Mouse (Mus musculus) C2C12 (cell line): ENCODE measurements around the gene Rassf1. TPM values are rescaled to one million over a fixed set of nuclear protein-coding genes. Genes with fewer than 3 reads are reported as not detected.

ENCODE experiments used
- H3K27me3 ChIP-seq: one replicate; pipeline ENCODE4 v1.6.1; 2011; ENCODE audit not compliant: control insufficient read depth, insufficient read depth, insufficient read length
- H3K36me3 ChIP-seq: one replicate; pipeline ENCODE4 v1.6.1; 2011; ENCODE audit not compliant: control insufficient read depth, insufficient read depth
- H3K4me3 ChIP-seq: one replicate; pipeline ENCODE4 v1.5.1; 2011; ENCODE audit warnings: mild to moderate bottlenecking, control low read depth; ENCODE audit not compliant: poor library complexity, insufficient read depth, severe bottlenecking
- H3K79me2 ChIP-seq: one replicate; pipeline ENCODE4 v1.6.1; 2011; ENCODE audit not compliant: control insufficient read depth, insufficient read depth
- H3K79me3 ChIP-seq: one replicate; pipeline ENCODE4 v1.6.1; 2011; ENCODE audit warnings: low read depth, control low read depth
- H3ac ChIP-seq: one replicate; pipeline ENCODE3; 2011; ENCODE audit warnings: low read depth; ENCODE audit not compliant: control insufficient read depth, insufficient read length
- CEBPB ChIP-seq: IDR thresholded peaks from one replicate; pipeline ENCODE4 v1.6.1; 2011; ENCODE audit warnings: low read depth, mild to moderate bottlenecking, control low read depth, moderate library complexity
- CTCF ChIP-seq: IDR thresholded peaks from one replicate; pipeline ENCODE4 v1.5.1; 2011; ENCODE audit not compliant: control insufficient read depth, insufficient read depth, insufficient read length
- FOSL1 ChIP-seq: IDR thresholded peaks from one replicate; pipeline ENCODE4 v1.8.0; 2011; ENCODE audit warnings: mild to moderate bottlenecking, low read length; ENCODE audit not compliant: poor library complexity, insufficient read depth, severe bottlenecking
- MAX ChIP-seq: IDR thresholded peaks from one replicate; pipeline ENCODE4 v1.6.1; 2011; ENCODE audit warnings: mild to moderate bottlenecking, control low read depth
- MYOD1 ChIP-seq: IDR thresholded peaks from one replicate; pipeline ENCODE4 v1.6.1; 2011; ENCODE audit warnings: low read depth; ENCODE audit not compliant: control insufficient read depth, insufficient read length
- MYOG ChIP-seq: IDR thresholded peaks from one replicate; pipeline ENCODE4 v1.6.1; 2011; ENCODE audit not compliant: control insufficient read depth, insufficient read length; ENCODE audit errors: extremely low read depth
- USF1 ChIP-seq: IDR thresholded peaks from one replicate; pipeline ENCODE4 v1.6.1; 2011; ENCODE audit warnings: low read depth, mild to moderate bottlenecking, control low read depth, moderate library complexity
- polyA plus RNA-seq: library from polyadenylated mRNA; unstranded; fragments of >200 nt; fragmentation: generic; extraction: Trizol; gene quantifications from one replicate; pipeline ENCODE4 v1.2.1, GENCODE M21; 2012; ENCODE audit warnings: missing spikeins

Gene Rassf1
- polyA plus RNA-seq, 1 experiment = 89.7 TPM

DNA sequence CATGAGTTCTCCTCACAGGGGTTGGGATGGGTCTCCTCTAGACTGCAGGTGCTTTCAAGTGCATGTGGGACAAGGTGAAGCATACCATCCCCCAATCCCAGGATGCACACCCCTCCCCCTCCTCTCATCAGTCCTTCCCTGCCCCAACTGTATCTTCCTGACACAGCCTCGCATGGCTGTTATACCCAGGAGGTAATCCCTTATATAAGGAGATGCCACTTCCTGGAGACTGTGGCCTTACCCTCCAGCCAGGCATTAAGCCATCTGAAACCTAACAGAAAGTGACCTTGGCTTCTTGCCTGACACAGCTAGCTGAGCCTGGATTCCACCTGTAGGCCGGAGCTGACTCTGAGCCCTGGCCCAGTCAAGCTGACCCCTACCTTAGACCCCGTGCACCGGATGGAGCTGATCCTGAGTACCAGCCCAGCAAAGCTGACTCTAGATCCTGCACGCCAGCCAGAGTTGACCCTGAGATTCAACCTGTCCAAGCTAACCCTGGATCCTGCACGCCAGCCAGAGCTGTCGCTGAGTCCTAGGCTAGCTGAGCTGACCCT is 31.2 kb downstream of the Rassf1 start:
- H3K79me2 ChIP-seq = peaks cover 10% of the 10 kb centered on the region
- no peaks in the 10 kb centered on the region for H3K79me3 ChIP-seq
- no peaks in the 10 kb centered on the region for H3K27me3 ChIP-seq
- TF ChIP-seq CTCF = no peak
- TF ChIP-seq MAX = no peak
- TF ChIP-seq CEBPB = no peak
- no peak for TF ChIP-seq MYOD1
- TF ChIP-seq USF1 = no peak
- no peak for TF ChIP-seq FOSL1
- no peak for TF ChIP-seq MYOG
- H3ac ChIP-seq = no peak overlapping the region
- no peak overlapping the region for H3K4me3 ChIP-seq
- no peaks in the 10 kb centered on the region for H3K36me3 ChIP-seq

DNA sequence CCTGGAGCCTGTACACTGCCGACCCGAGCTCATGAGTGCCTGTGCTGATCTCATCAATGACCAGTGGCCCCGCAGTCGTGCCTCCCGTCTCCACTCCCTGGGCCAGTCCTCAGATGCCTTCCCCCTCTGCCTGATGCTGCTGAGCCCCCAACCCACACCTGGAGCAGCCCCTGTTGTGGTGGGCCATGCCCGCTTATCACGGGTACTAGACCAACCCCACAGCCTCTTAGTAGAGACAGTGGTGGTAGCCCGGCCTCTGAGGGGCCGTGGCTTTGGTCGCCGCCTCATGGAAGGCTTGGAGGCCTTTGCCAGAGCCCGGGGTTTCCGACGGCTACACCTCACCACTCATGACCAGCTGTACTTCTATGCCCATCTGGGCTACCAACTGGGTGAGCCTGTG is 31.8 kb downstream of the Rassf1 start:
- H3K79me3 ChIP-seq = peaks cover 2% of the 10 kb centered on the region
- TF ChIP-seq MAX (no peak), FOSL1 (no peak), MYOG (no peak), CTCF (no peak), MYOD1 (no peak), CEBPB (no peak), USF1 (no peak)
- H3ac ChIP-seq = no peak overlapping the region
- no peak overlapping the region for H3K4me3 ChIP-seq
- no peaks in the 10 kb centered on the region for H3K36me3 ChIP-seq
- no peaks in the 10 kb centered on the region for H3K27me3 ChIP-seq
- H3K79me2 ChIP-seq = peaks cover 16% of the 10 kb centered on the region

DNA sequence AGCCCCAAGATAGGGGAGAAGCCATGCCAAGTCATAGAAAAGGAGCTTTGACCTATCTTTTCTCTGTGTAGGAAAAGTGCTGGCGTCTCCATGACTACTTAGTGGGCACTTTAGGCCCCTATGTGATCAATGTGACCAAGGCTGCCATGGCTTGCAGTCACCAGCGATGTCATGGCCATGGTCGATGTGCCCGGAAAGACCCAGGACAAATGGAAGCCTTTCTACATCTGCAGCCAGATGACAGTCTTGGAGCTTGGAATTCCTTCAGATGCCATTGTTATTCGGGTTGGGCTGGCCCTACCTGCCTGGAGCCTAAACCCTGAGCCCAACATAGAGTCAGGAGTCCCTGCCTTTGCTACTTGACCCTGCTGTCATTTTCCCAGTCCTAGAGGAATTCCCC is 35.1 kb downstream of the Rassf1 start:
- Histone ChIP-seq H3ac (no peak overlapping the region), H3K79me3 (peaks cover 21% of the 10 kb centered on the region), H3K79me2 (peaks cover 37% of the 10 kb centered on the region), H3K4me3 (no peak overlapping the region), H3K27me3 (no peaks in the 10 kb centered on the region), H3K36me3 (peaks cover 22% of the 10 kb centered on the region)
- TF ChIP-seq MYOD1 = no peak

DNA sequence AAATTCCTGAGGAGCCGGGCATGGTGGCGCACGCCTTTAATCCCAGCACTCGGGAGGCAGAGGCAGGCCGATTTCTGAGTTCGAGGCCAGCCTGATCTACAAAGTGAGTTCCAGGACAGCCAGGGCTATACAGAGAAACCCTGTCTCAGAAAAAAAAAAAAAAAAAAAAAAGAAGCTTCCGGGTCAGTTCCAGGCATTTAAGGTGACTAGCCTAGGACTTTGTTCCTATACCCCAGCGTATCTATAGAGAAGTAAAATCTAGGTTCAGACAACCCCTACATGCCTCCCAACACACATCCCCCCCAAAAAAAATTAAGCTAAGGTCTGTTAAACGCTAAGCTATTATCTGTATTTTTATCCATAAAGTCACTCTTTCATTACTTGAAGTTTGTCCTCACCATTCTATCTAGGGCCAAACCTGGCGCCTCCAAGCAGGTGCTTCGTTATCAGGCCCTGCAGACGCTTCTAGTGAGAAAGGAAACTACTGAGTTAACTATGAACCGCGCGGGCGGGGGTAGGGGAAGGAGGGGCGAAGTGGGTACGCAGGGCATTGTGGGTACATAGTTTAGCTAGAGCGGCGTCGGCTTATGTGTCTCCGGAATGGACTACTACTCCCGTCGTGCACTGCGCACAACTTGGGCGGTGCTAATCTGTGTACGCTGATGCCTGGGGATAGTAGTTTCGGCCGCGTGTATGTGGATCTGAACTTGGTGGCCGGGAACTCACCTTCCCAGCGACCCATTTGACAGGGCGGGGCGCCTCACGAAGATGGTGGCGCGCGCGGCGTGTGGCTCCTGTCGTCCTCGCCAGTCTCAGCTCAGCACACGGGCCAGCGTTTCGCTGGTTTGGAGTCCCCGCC is 35.8 kb downstream of the Rassf1 start, which contains the start of gene Ifrd2:
Gene Ifrd2 (plus strand): TSS at position 669 of the 859 bp plus-strand sequence.
- H3K79me3 ChIP-seq = peaks cover 21% of the 10 kb centered on the region
- peaks cover 35% of the 10 kb centered on the region for H3K79me2 ChIP-seq
- H3K4me3 ChIP-seq = peak within 1 kb of the TSS; percentile 70
- TF ChIP-seq USF1 (no peak), CEBPB (no peak), MYOD1 (no peak), MYOG (no peak), FOSL1 (no peak), MAX (no peak), CTCF (no peak)
- H3K36me3 ChIP-seq = peaks cover 24% of the 10 kb centered on the region
- H3K27me3 ChIP-seq = no peaks in the 10 kb centered on the region
- H3ac ChIP-seq = peak within 1 kb of the TSS; percentile 82

DNA sequence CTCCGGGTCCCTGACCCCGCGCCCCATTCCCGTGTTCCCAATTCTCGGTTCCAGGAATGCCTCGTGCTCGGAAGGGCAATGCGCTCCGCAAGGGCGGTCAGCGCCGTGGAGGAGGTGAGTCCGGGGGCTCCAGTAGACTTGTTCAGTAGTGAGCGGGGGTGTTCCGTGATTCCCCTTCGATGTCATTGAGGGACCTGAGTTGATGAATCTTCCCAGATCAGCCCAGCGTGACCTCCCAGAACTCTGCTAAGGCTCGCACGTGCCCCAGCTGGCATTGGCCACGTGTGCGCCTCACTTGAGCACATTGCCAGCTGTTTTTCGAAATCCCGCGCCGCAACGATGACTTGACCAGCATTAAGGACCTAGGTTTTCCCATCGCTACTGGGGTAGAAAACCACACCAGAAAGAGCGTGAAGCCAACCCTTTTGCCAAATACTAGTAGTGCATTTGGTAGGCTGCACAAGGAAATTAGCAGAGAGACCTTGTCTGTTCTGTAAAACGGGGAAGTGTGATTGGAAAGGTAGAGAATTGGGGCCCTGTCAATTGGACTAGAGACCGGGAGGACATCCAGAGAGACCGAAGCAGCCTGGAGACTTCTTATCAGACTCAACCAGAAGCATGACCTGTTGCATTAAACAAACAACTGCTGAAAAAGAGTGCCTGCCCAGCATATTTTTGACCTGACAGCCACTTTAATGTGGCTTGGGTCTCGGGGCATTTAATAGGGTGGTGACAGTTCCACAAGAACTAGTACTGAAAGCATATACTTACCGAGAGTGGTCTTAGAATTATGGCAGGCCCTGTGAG is 36.7 kb downstream of the Rassf1 start:
- peak overlapping the region; percentile 70 for H3K4me3 ChIP-seq
- no peaks in the 10 kb centered on the region for H3K27me3 ChIP-seq
- H3K79me3 ChIP-seq = peaks cover 21% of the 10 kb centered on the region
- H3K79me2 ChIP-seq = peaks cover 35% of the 10 kb centered on the region
- TF ChIP-seq MAX (peak; percentile 97), CTCF (no peak), MYOD1 (no peak), FOSL1 (no peak), CEBPB (no peak), USF1 (peak; percentile 62), MYOG (no peak)
- peaks cover 28% of the 10 kb centered on the region for H3K36me3 ChIP-seq
- peak overlapping the region; percentile 82 for H3ac ChIP-seq
